Mouse (Mus musculus): ENCODE data around the gene Zbtb37. TPM values are rescaled to one million over a fixed set of nuclear protein-coding genes. Genes with fewer than 3 reads are reported as not detected.

Gene Zbtb37
- 1.3 and 2.0 TPM in 2 replicates for polyA plus RNA-seq (2012; rRNA removed)

DNA sequence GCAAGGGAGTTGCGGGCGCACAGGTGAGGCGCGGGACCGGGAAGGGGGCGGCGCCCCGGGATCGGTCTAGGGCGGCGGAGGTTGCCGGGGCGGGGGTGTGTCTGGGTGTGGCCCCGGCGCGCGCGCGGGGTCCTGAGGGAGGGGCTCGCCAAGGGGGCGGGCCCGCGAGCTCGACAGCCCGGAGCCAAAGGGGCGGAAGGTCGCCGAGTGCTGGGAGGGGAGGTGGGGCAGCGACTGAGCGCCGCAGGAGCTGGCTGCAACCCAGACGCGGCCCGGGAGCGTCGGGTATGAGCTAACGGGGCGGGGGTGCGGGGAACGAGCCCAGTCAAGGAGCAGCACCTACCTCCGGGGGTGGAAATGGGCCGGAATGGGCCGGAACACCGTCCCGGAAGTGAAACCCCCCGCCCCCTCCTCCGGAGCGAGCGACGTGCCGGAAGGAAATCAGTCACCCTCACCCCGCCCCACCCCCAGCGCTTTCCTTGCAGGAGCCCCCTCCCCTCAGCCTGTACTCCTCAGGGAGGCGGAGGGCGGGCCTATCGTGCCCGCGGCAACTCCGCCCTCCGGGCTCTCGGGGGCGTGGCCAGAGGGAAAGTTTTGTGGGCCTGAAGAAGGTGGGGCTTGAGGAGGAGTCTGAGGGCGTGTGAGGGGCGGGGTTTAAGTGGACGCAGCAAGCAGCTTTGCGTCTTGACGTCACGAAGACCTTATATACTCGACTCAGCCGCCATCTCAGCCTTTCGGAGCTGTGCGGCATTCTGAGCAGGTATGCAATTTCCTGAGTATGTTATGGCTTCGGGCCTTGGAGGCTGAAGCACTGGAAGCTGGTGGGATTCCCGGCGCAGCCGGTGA is at the start of gene Zbtb37:
Gene Zbtb37 (minus strand): TSS at position 415 of the 846 bp plus-strand sequence.

DNA sequence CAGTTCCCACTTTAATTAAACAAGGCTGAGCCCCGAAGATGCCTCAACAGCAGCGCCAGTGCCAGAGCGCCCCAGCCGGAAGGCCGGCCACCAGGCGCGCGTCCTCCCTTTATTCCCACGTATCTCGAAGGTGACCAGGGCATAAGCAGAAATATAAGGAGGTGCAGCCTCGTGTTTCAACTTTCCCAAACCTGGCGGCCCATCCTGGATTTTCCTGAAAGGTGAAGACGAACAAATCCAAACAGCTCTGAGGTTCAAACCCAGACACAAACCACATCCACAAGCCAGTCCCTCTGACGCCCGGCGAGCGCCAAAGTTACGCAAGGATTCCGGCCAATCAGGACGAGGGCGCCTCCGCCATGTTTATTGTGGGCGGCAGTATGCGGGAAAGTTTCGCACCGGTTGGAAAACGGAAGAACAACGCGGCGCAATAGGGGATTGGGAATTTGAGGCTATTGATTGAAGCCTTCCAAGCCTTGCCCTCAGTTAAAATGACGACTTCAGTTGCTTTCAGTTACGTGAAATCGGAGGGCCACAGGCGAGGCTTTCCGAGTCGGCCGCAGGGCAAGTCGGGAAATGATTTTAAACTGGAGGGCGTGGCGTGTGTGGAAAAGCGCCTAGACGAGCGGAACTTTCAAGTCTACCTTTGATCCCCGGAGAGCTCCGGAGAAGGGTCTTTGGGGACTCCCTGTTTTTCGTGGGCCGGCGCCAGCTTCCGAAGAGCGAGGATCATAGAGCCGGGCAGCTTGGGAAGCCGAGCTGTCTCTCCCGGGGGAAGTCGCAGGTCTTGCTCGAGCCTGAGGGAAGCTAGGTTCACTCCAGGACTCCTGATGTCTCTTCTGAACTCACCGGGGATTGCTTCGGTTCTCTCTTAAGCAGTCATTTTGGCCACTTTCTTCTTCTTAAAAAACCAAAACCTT is 36.0 kb upstream of the Zbtb37 start, which contains the start of the genes Dars2 and Cenpl:
Gene Dars2 (minus strand): TSS at position 307 of the 920 bp plus-strand sequence.
Gene Cenpl (plus strand): TSS at position 362 of the 920 bp plus-strand sequence.

DNA sequence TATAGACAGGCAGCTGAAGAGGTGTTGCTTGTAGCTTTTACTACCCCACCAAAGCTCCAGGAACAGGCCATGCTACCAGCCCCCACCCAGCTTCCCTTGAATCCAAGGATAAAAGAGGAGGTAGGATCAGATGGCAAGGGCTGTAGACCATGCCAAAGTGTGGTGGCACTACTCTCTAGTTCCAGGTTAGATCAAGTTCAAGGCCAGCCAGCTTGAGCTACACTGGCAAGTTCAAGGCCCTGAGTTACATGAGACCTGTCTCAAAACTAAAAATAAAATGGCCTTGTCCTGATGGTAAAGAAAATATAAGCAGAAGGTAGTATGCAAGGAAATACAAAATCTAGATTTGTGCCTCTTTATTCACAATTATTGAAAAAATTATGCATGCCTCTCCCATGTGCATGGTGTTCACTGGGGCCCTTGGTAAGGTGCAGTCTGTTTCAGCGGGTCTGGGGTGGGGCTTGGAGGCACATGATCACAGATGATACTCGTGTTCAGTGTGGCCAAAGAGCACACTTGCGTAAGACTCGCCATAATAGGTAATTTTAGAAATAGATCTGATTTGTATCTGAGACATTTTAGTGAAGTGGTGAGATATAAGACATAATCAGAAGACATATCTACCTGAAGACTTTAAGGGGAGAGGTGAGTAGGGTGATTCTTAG is 56.4 kb downstream of the Zbtb37 start, which contains the start of gene Serpinc1:
Gene Serpinc1 (plus strand): TSS at position 515 of the 665 bp plus-strand sequence.

Other genes with a start within 250 kb of the Zbtb37 start
- gene Rabgap1l, start 241.6 kb downstream of the Zbtb37 start, polyA plus RNA-seq (2012; rRNA removed), result 6.6 and 6.8 TPM in 2 replicates
- 11.8 and 21.2 TPM in 2 replicates for gene Rc3h1, start 128.4 kb downstream of the Zbtb37 start, polyA plus RNA-seq (2012; rRNA removed)
- gene Serpinc1, start 56.3 kb downstream of the Zbtb37 start, polyA plus RNA-seq (2012; rRNA removed), result 4.5 and 6.1 TPM in 2 replicates
- gene Dars2, start 35.8 kb upstream of the Zbtb37 start, polyA plus RNA-seq (2012; rRNA removed), result 9.0 and 12.1 TPM in 2 replicates
- gene Cenpl, start 35.9 kb upstream of the Zbtb37 start, polyA plus RNA-seq (2012; rRNA removed), result 0.45 and 0.93 TPM in 2 replicates
- 4.8 and 6.1 TPM in 2 replicates for gene Klhl20, start 96.7 kb upstream of the Zbtb37 start, polyA plus RNA-seq (2012; rRNA removed)
- gene Ankrd45, start 107.8 kb upstream of the Zbtb37 start, polyA plus RNA-seq (2012; rRNA removed), result 0.50 and 0.53 TPM in 2 replicates
- not detected in 2 replicates for gene Tex50, start 124.5 kb upstream of the Zbtb37 start, polyA plus RNA-seq (2012; rRNA removed)
- 47.7 and 79.2 TPM in 2 replicates for gene Prdx6, start 216.4 kb upstream of the Zbtb37 start, polyA plus RNA-seq (2012; rRNA removed)

Data from ovary, adult 2 months (tissue).